Mouse (Mus musculus) bone marrow macrophage, adult 2 months (primary cell): Measurements from ENCODE around the gene Klhl5. TPM values are rescaled to one million over a fixed set of nuclear protein-coding genes. Genes with fewer than 3 reads are reported as not detected.

ENCODE experiments used
- H3K27ac ChIP-seq: 2 replicates; pipeline ENCODE4 v1.5.1; 2012; ENCODE audit warnings: low read depth, low read length; ENCODE audit not compliant: insufficient read depth
- H3K4me1 ChIP-seq: 2 replicates; pipeline ENCODE4 v1.6.1; 2012; ENCODE audit warnings: low read length; ENCODE audit not compliant: control insufficient read depth, insufficient read depth
- H3K4me3 ChIP-seq: 2 replicates; pipeline ENCODE4 v1.5.1; 2012; ENCODE audit warnings: mild to moderate bottlenecking, low read length, moderate library complexity; ENCODE audit not compliant: insufficient read depth
- CTCF ChIP-seq: IDR thresholded peaks from 2 replicates; pipeline ENCODE4 v1.5.1; 2012; ENCODE audit warnings: low read depth, mild to moderate bottlenecking, low read length, moderate library complexity
- POLR2A ChIP-seq: IDR thresholded peaks from 2 replicates; pipeline ENCODE4 v1.6.1; 2012; ENCODE audit warnings: mild to moderate bottlenecking, low read depth, low read length, borderline replicate concordance
- polyA plus RNA-seq: library from polyadenylated mRNA; stranded (reverse); fragments of >200 nt; gene quantifications from 2 replicates; pipeline ENCODE4 v1.2.4, GENCODE M21; 2012; ENCODE audit not compliant: missing spikeins, insufficient read depth, insufficient read length

Klhl5 gene
- 58.8 and 59.0 TPM in 2 replicates for polyA plus RNA-seq

DNA sequence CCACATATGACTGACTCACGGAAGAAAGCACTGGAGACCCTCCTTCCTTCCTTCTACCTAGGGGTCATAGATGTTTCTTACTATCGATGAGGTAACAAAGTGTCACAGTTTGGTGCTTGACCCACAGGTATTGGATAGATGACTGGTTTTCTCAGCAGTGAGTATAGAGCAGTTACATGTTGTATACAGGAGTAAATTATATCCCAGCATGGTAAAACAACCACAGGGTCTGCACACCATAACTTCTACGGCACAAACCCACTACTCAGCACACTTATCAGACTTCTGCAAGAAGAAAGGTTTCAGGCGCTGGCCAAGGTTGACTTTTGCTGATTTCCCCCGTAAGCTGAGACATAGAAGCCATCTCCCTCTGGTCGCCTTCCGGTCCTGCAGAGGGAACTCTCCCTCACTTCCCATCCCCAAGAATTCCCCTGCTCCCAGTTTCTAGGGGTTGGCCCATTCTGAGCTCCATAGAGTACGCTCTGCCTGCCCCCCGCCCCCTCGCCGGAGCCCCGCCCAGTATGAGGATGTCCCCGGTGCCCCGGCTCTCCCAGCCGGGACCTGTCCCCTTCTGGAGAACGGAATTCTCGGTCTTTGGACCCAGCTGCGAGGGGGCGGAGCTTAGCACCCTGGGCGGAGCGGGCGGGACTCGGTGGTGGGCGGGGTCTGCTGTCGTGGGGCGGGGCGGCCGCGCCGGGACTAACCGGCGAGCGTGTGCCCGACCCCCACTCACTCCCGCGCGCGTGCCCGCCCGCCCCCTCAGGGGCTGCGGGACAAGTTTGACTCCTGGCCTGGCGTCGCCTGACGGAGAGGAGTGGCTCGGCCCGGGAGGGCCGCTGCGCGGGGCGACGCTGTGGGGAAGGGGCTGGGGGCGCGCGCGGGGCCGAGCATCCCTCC lies at the start of gene Klhl5:
Gene Klhl5 (plus strand): TSS at position 664 of the 897 bp plus-strand sequence.
- H3K4me1 ChIP-seq = peaks cover 22% of the 10 kb centered on the region
- peak within 1 kb of the TSS; percentile 88 for H3K27ac ChIP-seq
- peak within 1 kb of the TSS; percentile 79 for H3K4me3 ChIP-seq
- TF ChIP-seq CTCF (no peak), POLR2A (no peak)

DNA sequence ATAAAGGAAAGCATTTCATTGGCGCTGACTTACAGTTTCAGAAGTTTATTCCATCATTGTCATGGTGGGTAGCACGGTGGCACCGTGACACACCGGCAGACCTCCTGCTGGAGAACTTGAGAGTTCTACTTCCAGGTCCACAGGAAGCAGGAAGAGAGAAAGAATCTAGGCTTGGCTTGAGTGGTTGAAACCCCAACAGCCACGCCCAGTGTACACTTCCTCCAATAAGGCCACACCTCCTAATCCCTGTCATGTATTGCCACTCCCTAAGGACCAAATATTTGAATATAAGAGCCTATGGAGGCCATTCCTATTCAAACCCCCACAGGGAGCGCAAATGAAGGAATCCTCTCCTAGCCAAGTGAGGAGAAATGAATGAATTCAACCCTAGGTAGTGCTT lies 49.7 kb upstream of the Klhl5 start:
- Histone ChIP-seq H3K27ac (no peak overlapping the region), H3K4me3 (no peak overlapping the region), H3K4me1 (no peaks in the 10 kb centered on the region)
- TF ChIP-seq CTCF = no peak
- TF ChIP-seq POLR2A = no peak

DNA sequence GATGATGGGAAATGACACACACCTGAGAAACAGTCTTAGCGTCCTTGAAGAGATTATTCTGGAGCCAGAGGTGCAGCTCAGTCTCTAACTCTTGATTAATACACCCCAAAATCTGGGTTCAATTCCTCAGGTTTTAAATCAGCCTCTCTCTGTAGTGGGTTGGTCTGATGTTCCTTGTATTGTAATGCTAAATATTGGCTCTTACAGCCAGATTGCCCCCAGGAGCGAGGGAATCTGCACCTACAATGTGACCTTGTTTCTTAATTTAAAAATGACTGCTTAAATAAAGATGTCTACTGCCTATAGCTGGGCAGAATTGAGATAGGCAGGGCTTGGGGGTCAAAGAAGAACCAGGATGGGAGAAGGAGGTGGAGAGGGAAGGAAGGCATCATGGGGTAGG lies 47.5 kb upstream of the Klhl5 start:
- TF ChIP-seq CTCF = no peak
- TF ChIP-seq POLR2A = no peak
- Histone ChIP-seq H3K4me1 (no peaks in the 10 kb centered on the region), H3K4me3 (no peak overlapping the region), H3K27ac (no peak overlapping the region)

DNA sequence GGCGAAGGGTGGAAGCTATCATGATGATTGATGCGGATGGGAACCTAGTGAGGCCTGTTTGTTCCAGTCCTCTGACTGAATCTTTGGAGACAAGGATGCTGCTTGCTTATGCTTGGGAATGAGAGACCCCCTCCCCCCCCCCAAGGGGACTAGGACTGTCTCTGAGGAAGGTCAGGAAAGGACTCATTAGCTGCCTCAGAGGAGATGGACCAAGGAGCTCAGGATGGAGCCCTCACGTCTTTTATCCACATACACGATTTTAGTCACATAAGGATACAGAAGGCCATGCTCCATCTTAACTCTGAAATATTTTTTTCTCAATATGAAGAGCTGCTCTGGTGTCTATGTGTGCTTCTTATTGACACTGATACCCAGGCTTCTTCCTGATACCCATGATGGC lies 45.1 kb upstream of the Klhl5 start:
- H3K4me3 ChIP-seq = no peak overlapping the region
- no peaks in the 10 kb centered on the region for H3K4me1 ChIP-seq
- TF ChIP-seq CTCF = no peak
- TF ChIP-seq POLR2A = no peak
- no peak overlapping the region for H3K27ac ChIP-seq

DNA sequence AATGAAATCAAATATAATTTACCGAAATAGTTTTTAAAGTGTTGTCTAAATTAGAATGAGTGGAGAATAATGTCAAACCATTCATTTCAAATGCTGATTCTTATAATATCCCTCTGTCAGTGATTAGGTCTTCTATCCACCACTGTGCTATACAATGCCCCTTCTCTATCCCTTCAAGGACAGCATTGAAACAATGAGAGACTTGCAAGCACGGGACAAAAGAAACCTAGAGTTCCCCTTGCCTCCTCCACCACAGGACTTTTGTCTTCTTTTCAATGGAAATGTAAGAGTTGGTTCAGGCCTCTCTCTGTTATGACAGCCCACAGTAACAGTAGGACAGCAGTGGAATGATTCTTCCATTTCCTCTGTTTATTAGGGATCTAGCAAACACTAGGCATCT lies 44.1 kb upstream of the Klhl5 start:
- Histone ChIP-seq H3K27ac (no peak overlapping the region), H3K4me3 (no peak overlapping the region), H3K4me1 (no peaks in the 10 kb centered on the region)
- TF ChIP-seq CTCF = no peak
- TF ChIP-seq POLR2A = no peak

DNA sequence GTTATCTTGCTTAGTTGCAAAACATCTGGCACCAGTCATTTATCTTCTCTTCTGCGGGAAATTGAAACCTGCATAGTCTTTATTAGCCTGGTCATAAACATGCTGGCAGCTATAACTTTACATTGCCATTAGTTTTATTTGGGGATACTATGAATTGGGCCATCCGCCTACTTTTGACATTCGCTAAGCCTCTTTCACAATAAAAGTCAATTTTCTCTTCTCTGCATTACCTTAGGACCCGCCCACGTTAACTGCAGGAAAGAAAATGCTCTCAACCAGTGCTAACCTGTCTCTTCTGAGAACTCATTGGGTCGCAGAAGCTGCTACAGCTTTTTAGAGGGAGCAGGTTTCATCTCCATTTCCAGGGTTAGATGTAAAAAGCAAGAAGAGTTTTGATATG lies 39.2 kb upstream of the Klhl5 start:
- Histone ChIP-seq H3K27ac (no peak overlapping the region), H3K4me3 (no peak overlapping the region), H3K4me1 (no peaks in the 10 kb centered on the region)
- TF ChIP-seq CTCF = no peak
- TF ChIP-seq POLR2A = no peak

DNA sequence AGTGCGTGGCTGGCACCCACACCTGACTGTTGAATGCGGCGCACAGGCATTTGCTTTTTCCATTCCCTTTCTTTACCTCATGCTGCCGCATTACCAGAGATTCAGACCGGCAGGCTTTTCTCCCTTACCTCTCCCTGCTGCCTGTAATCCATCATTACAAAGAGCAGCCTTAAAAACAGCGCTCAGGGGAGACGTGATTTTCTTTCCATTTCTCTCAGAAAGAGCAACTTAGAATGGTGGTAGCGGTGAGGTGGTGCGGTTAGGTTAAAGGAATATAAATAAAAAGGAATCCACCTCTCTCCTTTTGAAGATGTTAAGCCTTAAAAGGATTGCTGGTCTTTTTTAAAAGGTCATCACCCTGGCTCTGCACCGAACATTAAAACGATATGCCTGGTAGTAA lies 37.5 kb upstream of the Klhl5 start:
- Histone ChIP-seq H3K4me1 (no peaks in the 10 kb centered on the region), H3K27ac (no peak overlapping the region), H3K4me3 (no peak overlapping the region)
- TF ChIP-seq POLR2A (no peak), CTCF (no peak)

DNA sequence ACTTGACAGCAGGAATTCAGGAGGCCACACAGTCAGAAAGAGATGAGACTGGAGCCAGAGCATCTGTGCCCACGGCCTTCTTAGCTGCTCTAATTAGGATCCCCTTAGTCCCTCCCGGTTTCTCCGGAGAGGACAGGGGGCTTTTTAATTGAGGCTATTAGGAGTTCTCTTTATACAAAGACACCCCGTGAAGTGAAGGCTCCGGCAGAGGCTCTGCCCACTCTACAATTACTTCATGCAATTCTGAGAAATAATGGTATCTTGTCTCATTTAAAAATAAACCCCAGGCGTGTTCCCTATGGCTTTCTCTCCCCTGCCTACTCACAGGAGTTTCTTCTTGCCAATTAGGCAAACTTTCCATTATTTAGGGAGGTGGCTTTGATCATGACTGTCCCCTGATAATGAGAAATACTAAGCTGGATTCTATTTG lies 35.6 kb upstream of the Klhl5 start:
- H3K4me3 ChIP-seq = no peak overlapping the region
- no peak overlapping the region for H3K27ac ChIP-seq
- TF ChIP-seq CTCF = no peak
- no peak for TF ChIP-seq POLR2A
- peaks cover under 1% of the 10 kb centered on the region for H3K4me1 ChIP-seq

DNA sequence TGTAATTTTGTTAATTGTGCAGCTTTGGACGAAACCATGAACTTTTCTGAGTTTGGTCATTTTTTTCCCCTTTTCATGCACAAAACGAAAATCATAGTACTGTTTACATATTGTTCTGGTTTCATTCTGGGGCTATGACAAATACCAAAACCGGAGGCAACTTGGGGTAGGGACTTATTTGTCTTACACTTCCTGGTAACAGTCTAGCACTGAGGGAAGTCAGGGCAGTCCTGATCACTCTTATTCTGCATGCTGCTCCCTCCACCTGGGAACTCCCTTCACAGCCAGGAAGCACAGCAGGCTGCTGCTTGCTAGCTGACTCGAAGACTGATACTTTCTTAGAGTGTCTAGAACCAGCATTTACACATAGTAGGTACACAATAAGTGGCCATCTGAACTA lies 34.1 kb upstream of the Klhl5 start:
- H3K4me1 ChIP-seq = peaks cover 6% of the 10 kb centered on the region
- TF ChIP-seq CTCF (no peak), POLR2A (no peak)
- H3K4me3 ChIP-seq = no peak overlapping the region
- no peak overlapping the region for H3K27ac ChIP-seq

DNA sequence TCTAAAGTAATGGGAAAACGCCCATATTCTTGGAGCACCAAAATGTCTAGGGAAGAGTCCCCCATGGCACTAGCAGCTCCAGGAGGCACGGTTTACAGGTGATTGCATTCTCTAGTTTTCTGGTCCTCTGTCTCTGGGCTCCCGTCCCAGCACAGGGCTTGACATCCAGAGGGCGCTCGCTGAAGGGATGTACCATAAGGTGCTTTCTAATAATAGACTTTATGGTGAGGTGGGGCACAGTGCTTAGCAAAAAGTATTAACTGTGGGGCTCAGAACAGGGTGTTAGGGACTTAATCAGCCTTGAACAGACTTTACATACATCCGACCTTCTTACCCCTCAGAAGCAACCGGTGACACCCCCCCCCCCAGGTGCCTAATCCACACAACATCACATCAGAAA lies 32.6 kb upstream of the Klhl5 start:
- Histone ChIP-seq H3K4me1 (peaks cover 6% of the 10 kb centered on the region), H3K4me3 (no peak overlapping the region), H3K27ac (no peak overlapping the region)
- TF ChIP-seq POLR2A = no peak
- TF ChIP-seq CTCF = no peak

DNA sequence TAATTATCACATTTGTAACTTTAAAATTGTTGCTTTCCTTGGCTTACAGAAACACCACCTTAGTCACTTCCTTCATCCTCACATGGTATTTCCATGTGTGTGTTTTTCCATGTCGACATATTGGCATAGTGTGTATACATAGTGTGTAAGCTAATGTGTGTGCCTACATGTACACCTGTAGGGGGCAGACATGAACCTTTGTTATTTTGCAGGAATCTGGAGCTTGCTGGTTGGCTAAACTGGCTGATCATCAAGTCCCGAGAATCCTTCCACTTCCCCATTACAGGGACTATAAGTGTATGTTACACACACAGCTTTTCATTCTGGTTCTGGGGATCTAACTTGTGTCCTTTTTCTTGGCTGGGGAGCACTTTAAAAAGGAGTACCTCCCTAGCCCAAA lies 31.3 kb upstream of the Klhl5 start:
- no peak for TF ChIP-seq CTCF
- no peak for TF ChIP-seq POLR2A
- Histone ChIP-seq H3K4me3 (no peak overlapping the region), H3K27ac (no peak overlapping the region), H3K4me1 (peaks cover 6% of the 10 kb centered on the region)
